In genomic region chr1:165236321-165237298, GRCm38 (mm10) we compare ENCODE assay signal across 8 mouse cellular contexts. TPM values are rescaled to one million over a fixed set of nuclear protein-coding genes. Genes with fewer than 3 reads are reported as not detected.
DNase-seq lines count a peak whose midpoint lies in the region; ATAC-seq and TF ChIP-seq lines count a peak whose summit lies in the region.

TSS of gene Tiprl (minus strand) at chr1:165236996.

- no peak for TF ChIP-seq CTCF in lung, adult 2 months (IDR thresholded peaks at IDR 0.05; ENCODE audit: insufficient read depth, low read length)

- TF ChIP-seq POLR2A in lung, adult 2 months (IDR thresholded peaks at IDR 0.05; ENCODE audit: borderline replicate concordance, extremely low read depth, low read depth, low read length): peak; percentile 86; the same call in 1 of the 2 replicates

- peak; percentile 100 for ATAC-seq in forebrain, embryonic 15.5 days (replicated peaks)
- peak; percentile 100 for ATAC-seq in neutrophil, adult 5-6 weeks (ENCODE audit: extremely low read depth, insufficient number of reproducible peaks, low FRiP score, poor library complexity, severe bottlenecking)

- no peaks in the 10 kb centered on the region for H3K27me3 ChIP-seq in forebrain, embryonic 15.5 days

- peak within 1 kb of the TSS; percentile 63 for H3K4me2 ChIP-seq in forebrain, embryonic 15.5 days (replicated peaks)

- peak within 1 kb of the TSS; percentile 75 for H3K27ac ChIP-seq in ES-E14 (ENCODE audit: insufficient read depth, low read depth, low read length, poor library complexity, severe bottlenecking)
- H3K27ac ChIP-seq in forebrain, embryonic 15.5 days (replicated peaks): peak within 1 kb of the TSS; percentile 92

- H3K9ac ChIP-seq in ES-E14 (ENCODE audit: insufficient read depth, low read depth, low read length, poor library complexity, severe bottlenecking): peak within 1 kb of the TSS; percentile 85
- peak within 1 kb of the TSS; percentile 83 for H3K9ac ChIP-seq in forebrain, embryonic 15.5 days (replicated peaks)

- H3K4me1 ChIP-seq in ES-E14 (ENCODE audit: control insufficient read depth in 2 of 2, insufficient read depth in 2 of 2, low read length in 2 of 2, poor library complexity in 1 of 2): peaks cover 3 to 5% of the 10 kb centered on the region in 2 experiments
- H3K4me1 ChIP-seq in forebrain, embryonic 15.5 days: peaks cover 23% of the 10 kb centered on the region
- H3K4me1 ChIP-seq in lung, adult 2 months (ENCODE audit: control insufficient read depth, insufficient read depth, low read length): peaks cover 2% of the 10 kb centered on the region; the same call in 1 of the 2 replicates

- peak within 1 kb of the TSS; percentile 85 to 94 for H3K4me3 ChIP-seq in ES-E14 (ENCODE audit: insufficient read depth in 1 of 2, low read depth in 1 of 2, low read length in 2 of 2, poor library complexity in 1 of 2, severe bottlenecking in 1 of 2)
- H3K4me3 ChIP-seq in forebrain, embryonic 15.5 days: peak within 1 kb of the TSS; percentile 79
- H3K4me3 ChIP-seq in lung, adult 2 months (replicated peaks; ENCODE audit: extremely low read depth, low read depth, low read length): peak within 1 kb of the TSS; percentile 89

- H3K36me3 ChIP-seq in ES-E14 (ENCODE audit: control insufficient read depth, insufficient read depth, low read length, poor library complexity, severe bottlenecking): no peaks in the 10 kb centered on the region
- H3K36me3 ChIP-seq in forebrain, embryonic 15.5 days: no peaks in the 10 kb centered on the region

- DNase-seq in ES-E14 (ENCODE audit: low read depth, low spot score): peak; percentile 92
- peak; percentile 99 for DNase-seq in cerebellum, adult 11-12 months
- peak; percentile 95 for DNase-seq in heart, postnatal 25 days (ENCODE audit: low spot score)
- DNase-seq in layer of hippocampus, adult 18-20 months (ENCODE audit: low spot score in 2 of 2): peak; percentile 96 to 99
- DNase-seq in lung, adult 2 months: peak; percentile 96
- DNase-seq in thymus, adult 18-20 months: peak; percentile 91 to 95

- in situ Hi-C loops in ES-E14 (cut with MboI; ENCODE audit: low sequenced_read_pairs in 2 of 2, unreplicated experiment in 2 of 2): no loop called here

- intact Hi-C loops in heart, postnatal 25 days (cut with DNase I): loop anchor here (2.0 to 5.0 kb wide), 3 partner anchors 39 to 224 kb away; partner anchors contain the start of genes Dcaf6 and Mpc2

- WGBS in forebrain, embryonic 15.5 days: under 1% methylated on average over 76 of the region's 76 CpGs
- 1% methylated on average over 76 of the region's 76 CpGs for WGBS in lung, adult 2 months

- H3K9me3 ChIP-seq in ES-E14 (ENCODE audit: control insufficient read depth, insufficient read depth, low read depth, low read length): no peaks in the 10 kb centered on the region
- no peaks in the 10 kb centered on the region for H3K9me3 ChIP-seq in forebrain, embryonic 15.5 days

TF ChIP-seq in ES-E14, 5 proteins besides CTCF, POLR2A, EP300 and RAD21:
- TF ChIP-seq HCFC1 (IDR thresholded peaks at IDR 0.05; ENCODE audit: borderline replicate concordance, insufficient read depth, low read length) (peak; percentile 32; the same call in 1 of the 2 replicates), MAFK (IDR thresholded peaks at IDR 0.05; ENCODE audit: insufficient read depth, low read depth, low read length) (no peak)

RNA-seq across cellular contexts. Expression of gene Tiprl, which starts in this region (rescaled TPM):
- 27.4 and 40.2 TPM in 2 replicates for total RNA-seq in ES-E14 (2012; rRNA removed)
- polyA plus RNA-seq in forebrain, embryonic 15.5 days (2015; fragmentation: Nextera tagmentation; extraction: Ambion mirVana): 152 and 162 TPM in 2 replicates
- total RNA-seq in heart, postnatal 25 days (2021): 10 to 100 TPM; 33.9 to 38.4 TPM
- 10 to 100 TPM; 63.0 to 67.1 TPM for total RNA-seq in layer of hippocampus, adult 18-20 months (2021)
- 16.3 and 21.2 TPM in 2 replicates for polyA plus RNA-seq in lung, adult 2 months (2012; rRNA removed)
- 33.9 and 44.5 TPM in 2 replicates for total RNA-seq in neutrophil, adult 5-6 weeks (2017)

Comparison
In these comparisons a context has a peak if more than half of its experiments do, and no peak if none do; other contexts are left out.
1. Peak in every context shown above with its lines: DNase-seq, ATAC-seq, H3K4me3 ChIP-seq and H3K27ac ChIP-seq.